Mouse (Mus musculus): ENCODE data around the gene Lhx9.
A peak's percentile ranks its signal among the peaks of the same experiment; 100 is the strongest.

Gene Lhx9

DNA sequence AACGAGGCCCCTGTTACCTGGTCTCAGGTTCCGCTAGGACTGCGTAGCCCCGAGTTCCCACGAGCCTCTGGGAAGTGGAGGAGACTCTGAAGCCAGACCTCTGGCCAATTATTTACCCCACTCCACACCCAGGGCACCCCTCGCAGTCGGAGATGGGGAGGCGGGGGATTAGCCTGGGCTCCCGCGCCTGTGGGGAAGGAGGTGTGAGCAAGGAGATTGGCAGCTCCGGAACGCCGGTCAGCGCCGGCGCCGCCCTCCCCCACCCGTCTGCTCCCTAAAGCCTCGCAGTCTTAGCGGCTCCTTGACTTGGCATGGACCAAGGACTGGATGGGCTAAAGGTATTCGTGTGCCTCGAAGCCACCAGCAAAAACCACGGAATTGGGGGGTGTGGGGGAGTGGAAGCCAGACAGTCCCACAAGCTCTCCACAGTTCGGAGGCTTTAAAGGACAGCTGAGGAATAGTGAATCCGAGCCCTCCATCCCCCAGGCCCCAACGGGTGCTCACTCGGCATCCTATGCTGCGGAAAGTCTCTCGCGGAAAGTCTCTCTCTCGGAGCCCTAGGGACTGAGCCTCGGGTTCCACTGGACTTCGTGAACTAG is at the start of gene Lhx9:
Lhx9 (minus strand) TSS at position 67 of the 599 bp plus-strand sequence.
- peak; percentile 68 for DNase-seq (ENCODE audit: low spot score)

DNA sequence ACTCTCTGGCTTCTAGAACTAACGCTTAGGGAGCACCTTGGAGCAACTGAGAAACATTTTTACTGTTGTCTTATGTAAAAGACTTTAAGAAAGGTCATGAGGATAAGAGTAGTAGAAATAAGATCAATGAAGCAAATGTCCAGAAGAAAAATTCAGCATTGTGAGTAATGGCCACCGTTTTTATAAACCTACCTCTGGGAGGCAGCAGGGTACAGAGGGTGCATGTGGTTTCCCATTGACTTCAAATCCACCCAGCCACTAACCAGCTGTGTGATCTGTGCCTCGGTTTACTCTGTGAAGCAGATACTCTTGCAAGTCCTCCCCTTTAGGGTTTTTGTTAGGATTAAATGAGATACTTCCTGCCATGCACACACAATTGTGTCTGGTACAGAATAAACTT is 47.7 kb upstream of the Lhx9 start:
- DNase-seq (ENCODE audit: low spot score), result no peak

DNA sequence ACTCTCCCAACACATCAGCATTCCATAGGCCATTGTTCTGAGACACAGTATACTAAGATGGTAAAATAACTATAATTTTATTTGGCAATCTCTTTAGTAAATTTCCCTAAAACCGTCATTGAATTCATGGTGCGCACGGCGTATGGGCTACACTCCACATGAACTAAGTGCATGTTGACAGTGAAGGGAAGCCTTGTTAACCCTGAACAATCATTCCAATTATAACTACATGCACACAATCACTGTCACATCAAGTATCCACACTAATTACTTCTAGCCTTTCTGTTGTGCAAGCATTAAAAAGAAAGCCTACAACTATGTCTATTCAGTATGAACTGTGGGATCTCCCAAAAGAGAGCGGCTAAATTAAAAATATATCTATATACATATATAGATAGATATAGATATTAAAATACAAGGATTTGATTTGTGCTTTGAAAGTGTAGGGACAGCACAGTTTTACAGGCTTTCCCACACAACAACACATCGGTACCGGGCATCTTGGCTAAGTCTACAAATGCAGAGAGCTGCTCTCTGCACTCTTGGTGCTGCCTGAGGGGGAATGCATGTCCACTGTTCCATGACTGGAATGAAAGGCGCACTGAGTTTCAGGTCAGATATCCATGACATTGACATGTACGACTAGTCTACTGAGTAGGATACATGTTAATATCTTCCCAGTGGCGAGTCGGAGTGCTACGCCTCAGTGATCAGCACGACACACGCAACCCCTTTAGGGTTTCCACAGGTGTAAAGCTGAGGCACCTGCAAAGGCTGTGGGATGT is 29.3 kb upstream of the Lhx9 start:
- peak; percentile 78 for DNase-seq (ENCODE audit: low spot score)

DNA sequence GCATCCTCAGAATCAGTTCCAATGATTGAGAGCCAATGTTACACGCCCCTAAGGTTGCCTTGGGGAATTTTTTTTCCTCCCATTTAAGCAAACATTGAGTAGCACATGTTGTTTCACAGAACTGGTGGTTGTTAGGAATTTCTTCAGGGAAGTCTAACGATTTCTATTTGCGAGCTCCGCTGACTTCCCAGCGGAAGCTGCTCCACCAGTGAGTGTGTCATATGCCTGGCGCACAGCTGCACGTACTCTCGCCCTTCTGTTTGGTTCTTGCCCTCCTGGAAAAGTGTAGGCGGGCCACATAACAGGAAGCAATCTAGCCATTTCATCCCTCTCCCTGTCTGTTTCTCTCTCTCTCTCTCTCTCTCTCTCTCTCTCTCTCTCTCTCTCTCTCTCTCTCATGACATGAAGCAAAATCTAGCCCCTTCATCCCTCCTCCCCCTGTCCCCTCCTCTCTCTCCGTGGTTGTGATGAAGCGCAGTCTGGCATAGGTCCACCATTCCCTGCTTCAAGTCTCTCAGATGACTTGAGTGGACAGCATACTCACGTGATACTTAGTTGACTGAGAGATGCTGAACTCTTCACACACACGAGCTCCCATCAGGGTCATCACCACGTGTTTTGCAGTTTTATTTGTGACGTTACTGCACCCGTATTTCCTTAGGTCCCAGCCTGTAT is 28.1 kb upstream of the Lhx9 start:
- peak; percentile 17 for DNase-seq (ENCODE audit: low spot score)

DNA sequence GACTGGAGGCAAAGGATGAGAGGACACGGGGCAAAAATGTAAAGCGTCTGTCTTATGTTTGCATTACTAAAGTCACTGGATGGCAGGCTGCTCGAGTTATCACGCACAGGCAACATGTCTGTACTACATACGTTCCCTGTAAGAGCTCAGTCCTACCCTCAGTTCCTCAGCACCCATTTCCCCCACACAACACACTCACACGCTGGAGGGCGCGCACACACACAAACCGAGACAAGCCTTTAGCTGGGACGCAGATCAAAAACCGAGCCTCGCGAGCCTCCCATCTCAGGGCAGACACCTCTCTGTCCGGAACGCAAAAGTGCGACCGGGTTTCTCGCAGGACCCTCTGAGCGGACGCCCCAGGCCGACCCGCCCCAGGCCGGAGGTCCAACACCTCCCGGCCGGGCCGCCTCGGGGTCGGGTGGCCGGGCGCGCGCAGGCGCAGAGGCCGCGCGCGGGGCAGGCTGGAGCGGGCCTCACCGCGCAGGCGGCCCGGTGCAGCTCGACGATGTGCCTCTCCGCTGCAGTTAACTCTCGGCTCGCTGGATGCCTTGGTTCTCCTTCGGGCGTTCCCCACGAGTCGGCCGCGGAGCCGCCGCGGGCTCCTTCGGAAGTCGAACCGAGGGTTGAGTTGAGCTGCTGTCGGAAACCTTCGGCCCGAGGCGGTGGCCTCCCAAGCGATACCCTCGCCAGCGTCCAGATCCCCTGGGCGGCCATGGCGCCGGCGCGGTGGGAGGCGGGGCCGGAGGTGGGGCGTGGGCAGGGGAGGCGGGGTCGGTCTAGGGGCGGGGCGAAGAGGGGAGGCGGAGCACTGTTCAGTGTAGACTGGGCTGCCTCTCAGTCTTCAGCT is 7.9 kb upstream of the Lhx9 start, which contains the start of gene 2310009B15Rik:
2310009B15Rik (minus strand) TSS at position 752 of the 850 bp plus-strand sequence.
- DNase-seq (ENCODE audit: low spot score), result peak; percentile 87

DNA sequence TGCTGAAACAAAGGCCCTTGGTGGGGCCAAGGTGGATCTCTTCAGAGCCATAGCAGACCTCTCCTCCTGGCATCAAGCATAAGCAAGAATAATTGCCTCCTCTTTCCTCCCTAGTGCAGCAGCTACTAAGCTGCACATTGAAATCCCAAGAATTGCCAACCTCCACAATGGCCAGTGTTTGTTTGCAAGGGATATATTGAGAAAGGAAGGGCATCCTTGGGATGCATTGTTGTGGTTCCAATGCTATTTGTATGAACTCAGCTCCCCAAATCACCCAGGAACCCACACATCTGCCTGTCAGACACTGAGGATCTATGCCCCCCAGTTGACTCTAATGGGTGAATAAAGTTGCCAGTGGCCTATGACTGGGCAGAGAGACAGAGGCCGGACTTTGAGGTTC is 2.4 kb upstream of the Lhx9 start:
- no peak for DNase-seq (ENCODE audit: low spot score)

DNA sequence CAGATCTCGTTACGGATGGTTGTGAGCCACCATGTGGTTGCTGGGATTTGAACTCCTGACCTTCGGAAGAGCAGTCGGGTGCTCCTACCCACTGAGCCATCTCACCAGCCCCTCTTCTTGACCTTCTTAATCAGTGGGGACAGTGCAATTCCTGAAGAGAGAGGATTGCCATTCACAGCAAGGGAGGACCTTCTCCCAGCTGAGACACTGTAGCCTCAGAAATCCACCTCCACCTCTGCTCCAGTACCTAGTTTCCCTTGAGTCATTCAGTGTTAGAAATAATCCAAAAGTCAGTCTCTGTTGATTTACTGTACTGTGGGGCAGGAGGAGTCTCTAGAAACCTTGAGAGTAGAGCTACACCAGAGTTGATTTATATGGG is 1.8 kb upstream of the Lhx9 start:
- DNase-seq (ENCODE audit: low spot score), result no peak

DNA sequence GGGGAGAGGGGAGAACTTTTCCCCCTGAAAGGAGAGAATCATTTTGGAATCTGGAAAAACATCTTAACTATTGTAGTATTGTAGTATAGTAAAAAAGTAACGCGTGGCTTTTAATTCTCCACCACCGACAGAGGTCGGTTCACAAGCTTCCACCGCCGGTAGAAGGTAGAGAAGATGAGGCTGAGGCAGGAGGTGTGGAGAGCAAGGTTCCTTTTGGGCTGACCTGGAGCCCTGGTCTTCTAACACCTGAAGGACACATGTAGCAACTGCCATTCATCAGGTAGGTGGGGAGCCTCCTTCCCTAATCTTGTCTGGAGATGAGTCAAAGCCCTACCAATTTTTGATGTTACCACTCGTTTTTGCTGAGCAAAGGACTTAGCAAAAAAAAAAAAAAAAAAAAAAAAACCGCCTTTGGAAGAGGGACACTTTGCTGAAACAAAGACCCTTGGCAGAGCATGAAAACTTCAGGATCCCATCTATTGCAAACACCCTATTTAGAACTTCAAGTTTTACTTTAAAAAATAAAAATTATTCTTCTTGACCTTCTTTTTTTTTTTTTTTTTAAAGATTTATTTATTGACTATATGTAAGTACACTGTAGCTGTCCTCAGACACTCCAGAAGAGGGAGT is 1.3 kb upstream of the Lhx9 start:
- no peak for DNase-seq (ENCODE audit: low spot score)

DNA sequence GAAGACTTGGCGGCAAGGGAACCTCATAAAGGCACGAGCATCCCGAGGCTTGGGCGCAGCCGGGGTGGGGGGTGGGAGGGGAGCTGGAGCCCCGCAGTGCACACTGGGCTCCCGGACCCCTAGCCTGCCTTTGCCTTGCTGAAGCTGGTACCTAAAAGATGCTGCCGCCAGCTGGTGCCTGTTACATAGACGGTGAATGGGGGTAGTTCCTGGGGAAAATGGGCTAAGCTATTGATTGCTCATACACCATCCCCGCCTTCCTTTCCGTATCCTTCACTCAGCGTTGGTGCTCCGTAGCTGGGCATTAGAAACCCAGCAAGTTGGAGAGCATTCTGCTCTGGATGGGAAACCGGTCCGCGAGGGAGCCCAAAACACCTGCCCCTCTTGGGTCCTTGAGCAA is 351 bp downstream of the Lhx9 start:
- no peak for DNase-seq (ENCODE audit: low spot score)

DNA sequence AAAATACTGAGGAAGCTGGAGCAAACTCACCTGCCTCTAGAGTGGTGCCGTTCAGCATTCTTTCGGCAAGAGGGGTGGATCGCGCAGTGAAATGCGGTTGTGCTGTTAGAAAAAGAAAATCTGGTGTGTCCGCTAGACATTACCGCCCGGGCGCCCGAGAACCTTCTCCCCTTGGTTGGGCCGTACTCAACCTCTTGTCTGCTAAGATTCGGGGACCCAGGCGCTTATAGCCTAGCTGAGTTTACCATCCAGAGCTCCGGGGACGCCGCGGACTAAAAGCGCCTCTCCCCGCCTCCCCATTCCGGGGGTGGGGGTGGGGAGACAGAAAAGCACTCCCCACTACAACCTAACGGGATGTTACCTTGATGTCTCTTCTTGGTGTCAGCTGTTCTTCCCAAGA is 1.2 kb downstream of the Lhx9 start:
- DNase-seq (ENCODE audit: low spot score), result no peak

DNA sequence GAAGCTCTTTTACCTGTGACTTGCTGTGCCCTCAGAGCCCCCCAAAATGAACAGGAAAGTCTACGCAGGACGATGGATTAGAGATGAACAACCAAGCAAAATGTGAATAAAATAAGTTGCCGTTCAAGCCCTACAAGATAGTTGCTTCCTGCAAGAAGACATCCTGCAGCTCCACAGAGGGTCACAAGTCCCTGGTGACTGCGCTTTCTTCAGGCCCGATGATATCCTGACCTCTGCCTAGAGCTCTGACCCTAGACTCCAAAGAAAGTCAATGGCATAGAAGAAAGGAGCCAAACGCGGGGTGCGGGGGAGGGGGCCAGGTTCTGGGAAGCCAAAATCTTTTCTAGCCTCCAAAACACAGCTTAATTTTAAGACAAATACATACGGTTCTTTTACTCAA is 1.8 kb downstream of the Lhx9 start:
- DNase-seq (ENCODE audit: low spot score), result no peak

DNA sequence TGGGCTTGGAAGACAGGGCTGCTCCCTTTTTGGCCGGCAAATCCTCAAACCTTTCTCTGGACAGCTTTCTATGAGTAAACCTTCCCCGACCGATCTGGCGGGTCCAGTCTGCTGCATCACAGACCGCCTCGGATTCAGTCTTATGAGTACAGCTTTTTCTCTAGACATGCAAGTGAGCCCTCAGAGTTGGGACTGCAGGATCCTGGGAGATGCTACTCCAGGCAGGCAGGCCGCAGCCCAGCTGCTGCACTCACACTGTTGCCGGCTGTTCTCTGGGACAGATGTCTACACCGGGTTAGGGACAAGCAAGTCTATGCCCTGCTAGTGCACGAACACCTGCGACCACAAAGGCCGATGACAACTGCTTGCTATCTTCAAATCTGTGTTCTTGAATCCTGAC is 2.2 kb downstream of the Lhx9 start:
- DNase-seq (ENCODE audit: low spot score), result no peak

DNA sequence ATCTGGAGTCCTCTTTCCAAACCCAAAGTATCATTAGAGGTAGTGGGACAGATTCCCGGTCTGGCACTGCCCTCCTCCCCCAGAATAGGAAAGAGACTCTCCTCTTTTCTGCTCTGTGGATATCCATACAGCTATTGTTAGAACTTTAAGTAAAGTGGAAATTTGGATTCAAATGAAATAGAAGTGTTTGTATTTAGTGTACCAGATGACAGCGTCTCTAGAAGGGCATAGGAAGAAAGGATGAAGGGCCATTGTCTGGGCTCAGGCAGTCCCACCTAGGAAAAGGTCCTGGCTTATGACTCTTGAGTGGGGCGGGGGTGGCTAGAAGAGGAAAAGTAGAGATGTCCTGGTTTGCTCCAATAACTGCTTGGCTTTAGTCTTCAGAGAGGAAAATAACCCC is 2.9 kb downstream of the Lhx9 start:
- no peak for DNase-seq (ENCODE audit: low spot score)

DNA sequence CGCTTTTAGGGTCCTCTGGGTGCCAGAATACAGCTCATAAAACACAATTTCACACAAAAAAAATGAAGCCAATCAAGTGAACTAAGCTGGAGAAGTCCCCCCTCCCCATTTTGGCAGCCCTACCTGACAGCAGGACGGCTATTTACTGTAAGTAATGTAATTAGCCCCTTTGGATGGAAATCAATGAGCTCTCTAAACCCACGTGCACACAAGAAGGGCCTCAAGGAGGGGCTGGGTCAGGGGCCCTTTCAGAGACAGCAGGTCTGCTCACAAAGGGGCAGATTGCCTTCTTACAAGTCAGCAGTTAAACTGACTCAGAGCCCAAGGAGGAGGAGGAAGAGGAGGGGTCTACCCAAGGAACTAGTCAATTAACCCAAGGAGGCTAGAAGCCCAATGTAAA is 4.2 kb downstream of the Lhx9 start:
- no peak for DNase-seq (ENCODE audit: low spot score)

DNA sequence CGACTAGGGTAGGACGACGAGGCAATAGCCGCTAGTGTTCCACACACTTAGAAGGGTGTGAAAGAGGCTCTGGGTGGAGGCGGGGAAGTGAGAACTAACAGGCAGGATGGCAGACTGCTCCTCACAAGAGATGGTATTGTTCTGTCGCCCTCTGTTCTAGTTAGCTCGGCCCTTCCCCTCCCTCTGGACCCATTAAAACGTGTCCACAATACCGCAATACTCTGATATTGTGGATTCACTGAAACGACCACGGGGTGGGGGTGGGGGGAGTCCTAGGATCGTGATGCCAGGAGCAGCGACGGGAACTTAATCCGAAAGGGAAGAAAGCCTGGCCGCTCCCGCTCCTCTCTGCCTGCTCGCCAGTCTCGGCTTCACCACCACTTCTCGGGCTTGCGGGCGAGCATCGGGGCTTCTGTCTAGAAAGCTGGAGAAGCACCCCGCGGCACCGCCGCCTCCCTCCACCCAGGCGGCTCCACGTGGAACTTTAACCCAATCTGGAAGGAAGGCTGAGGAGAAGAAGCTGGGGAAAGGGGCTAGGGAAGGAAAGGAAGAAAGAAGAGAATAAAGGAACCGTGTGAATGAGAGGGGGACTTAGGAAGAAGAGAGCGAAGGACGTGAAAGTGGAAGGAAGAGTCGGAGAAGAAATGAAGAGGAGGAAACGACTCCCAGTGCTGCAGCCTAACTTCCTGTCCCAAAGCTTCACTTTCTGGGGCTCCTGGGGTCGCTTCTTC is 4.9 kb downstream of the Lhx9 start:
- peak; percentile 68 for DNase-seq (ENCODE audit: low spot score)

DNA sequence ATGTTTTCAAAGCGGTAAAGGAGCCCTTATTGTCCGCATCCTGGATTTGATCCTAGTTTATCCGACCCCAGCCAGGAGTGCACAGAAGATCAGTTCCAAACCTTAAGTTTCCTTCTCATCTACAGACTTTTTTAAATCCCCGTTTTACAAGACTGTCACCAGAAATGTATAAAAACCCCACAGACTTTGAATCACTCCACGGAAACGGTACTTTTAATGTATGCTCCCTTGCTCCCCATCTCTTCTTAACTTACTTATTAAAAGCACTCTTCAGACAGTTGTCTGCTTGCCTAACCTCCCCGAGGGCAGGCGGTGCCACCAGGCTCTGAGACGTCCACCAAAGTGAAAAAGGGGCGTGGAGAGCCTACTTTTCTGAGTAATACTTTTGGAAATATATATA is 5.6 kb downstream of the Lhx9 start:
- DNase-seq (ENCODE audit: low spot score), result no peak

DNA sequence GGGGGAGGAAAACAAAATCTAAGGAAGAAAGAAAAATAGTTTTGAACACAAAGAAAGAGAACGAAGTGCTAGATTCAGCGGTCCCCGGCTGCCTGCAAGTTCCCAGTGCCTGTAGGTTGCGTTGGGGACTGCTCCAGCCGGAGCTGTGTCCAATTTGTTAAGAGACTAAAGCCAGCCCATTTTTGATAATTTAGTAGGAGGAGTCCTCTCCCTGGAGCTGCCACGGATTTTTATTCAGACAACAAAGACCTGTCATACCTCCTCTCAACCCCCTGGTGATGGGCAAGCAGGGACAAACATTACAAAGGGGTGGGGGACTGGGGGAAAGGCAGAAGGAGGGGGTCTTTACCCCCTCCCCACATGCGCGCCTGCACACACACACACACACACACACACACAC is 6.1 kb downstream of the Lhx9 start:
- DNase-seq (ENCODE audit: low spot score), result peak; percentile 68

DNA sequence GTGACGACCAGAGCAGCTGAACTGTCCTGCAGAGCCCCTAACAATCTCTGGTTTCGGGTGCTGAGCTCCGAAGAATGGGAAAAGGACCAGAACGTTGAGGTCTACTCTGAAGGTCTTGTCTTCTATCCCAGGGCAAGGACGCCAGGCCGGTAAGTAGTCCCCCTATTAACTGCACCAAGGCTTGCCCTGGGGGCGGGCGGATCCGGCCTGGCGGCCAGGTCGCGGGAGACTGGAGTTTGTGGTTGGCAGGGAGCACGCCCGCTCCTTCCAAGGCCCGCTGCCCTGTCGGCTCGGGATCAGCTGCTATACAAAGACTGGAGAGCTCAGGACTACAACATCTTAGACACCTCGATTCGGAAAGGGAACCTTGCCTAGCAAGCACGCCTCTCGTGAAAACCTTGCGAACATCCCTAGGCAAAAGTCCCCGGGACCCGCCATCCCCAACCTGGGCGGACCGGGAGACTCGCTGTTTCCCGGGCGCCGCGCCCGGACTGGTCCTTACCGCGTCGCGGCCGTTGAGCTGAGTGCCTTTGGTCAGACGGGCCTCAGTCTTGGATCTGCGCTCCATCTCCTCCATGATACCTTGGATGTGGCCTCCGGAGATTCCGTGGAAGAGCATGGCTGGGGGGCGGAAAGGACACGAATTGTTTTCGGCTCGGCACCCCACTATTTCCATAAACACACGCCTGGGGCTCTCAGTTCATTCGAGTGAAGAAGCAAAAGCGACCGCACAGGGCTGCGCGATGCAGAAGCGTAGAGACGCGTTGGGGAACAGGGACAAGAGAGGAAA is 6.9 kb downstream of the Lhx9 start:
- peak; percentile 75 for DNase-seq (ENCODE audit: low spot score)

DNA sequence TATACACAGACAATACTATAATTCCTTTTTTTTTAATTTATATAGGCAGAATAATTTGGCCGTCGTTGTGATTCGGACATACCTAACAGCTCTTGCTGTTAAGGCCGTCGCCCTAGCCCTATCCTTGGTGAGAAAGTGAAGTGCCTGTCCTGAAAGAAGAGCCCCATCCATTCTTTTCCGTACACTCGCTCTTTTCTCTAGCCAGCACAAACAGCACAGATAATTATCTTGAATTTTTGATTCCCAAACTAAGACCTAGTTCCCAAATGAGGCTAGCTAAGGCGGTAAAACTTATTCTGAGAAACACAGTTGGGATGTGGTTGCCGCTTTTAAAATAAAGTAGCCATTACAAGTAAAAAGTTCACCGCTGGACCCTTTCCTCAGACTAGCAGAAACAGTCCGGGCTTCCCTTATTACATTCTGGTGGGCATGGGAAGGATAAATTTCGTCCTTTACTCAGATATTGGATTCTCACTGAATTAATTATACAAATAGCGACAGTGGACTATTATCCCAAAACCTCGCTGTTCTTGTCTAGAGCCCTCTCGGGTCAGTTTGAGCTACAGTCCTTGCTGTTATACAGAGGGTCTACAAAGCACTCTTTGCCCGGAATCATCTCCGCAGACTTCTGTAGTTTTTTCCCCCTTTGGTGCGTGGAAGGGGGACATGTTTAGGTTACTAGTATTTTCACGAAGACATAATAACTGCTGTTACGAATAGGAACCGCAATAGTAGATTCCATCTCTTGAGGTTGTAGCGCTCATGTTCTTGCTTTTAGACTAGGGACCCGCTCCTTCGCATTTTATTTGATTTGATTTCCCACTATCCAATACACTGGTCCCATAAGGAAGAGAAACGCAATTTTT is 7.7 kb downstream of the Lhx9 start:
- peak; percentile 59 for DNase-seq (ENCODE audit: low spot score)

Measured in retina, embryonic 14.5 days (tissue).